Mouse (Mus musculus): ENCODE results near the gene Gm11639. TPM values are rescaled to one million over a fixed set of nuclear protein-coding genes. Genes with fewer than 3 reads are reported as not detected.

The Gm11639 gene
- total RNA-seq, 2 experiments from 2014 or later, result 0.79 to 1.3 TPM

GRCm38 (mm10) chr11:104661106-104661505, 24.4 kb upstream of the Gm11639 start:
- intact Hi-C loops (cut with DNase I), result no loop called here
- no peak for TF ChIP-seq CTCF (IDR thresholded peaks at IDR 0.05)
- H3K27ac ChIP-seq, result no peak overlapping the region
- no peak overlapping the region for H3K4me3 ChIP-seq
- DNase-seq (ENCODE audit: extremely low spot score in 1 of 2, low spot score in 2 of 2), result no peak

- peak; percentile 47 for TF ChIP-seq CTCF (IDR thresholded peaks at IDR 0.05)
- DNase-seq (ENCODE audit: extremely low spot score in 1 of 2, low spot score in 2 of 2), result no peak
- H3K27ac ChIP-seq, result no peak overlapping the region
- no peak overlapping the region for H3K4me3 ChIP-seq
- intact Hi-C loops (cut with DNase I), result no loop called here
Measured at GRCm38 (mm10) chr11:104661531-104662205, 23.8 kb upstream of the Gm11639 start.

- TF ChIP-seq CTCF (IDR thresholded peaks at IDR 0.05), result no peak
- no peak overlapping the region for H3K27ac ChIP-seq
- no peak for DNase-seq (ENCODE audit: extremely low spot score in 1 of 2, low spot score in 2 of 2)
- no peak overlapping the region for H3K4me3 ChIP-seq
- intact Hi-C loops (cut with DNase I), result no loop called here
Measured at GRCm38 (mm10) chr11:104662573-104662972, 22.9 kb upstream of the Gm11639 start.

GRCm38 (mm10) chr11:104663241-104663877, 22.1 kb upstream of the Gm11639 start:
- H3K4me3 ChIP-seq, result no peak overlapping the region

GRCm38 (mm10) chr11:104663878-104664261, 21.6 kb upstream of the Gm11639 start:
- no peak for DNase-seq (ENCODE audit: extremely low spot score in 1 of 2, low spot score in 2 of 2)
- Histone ChIP-seq H3K4me3 (no peak overlapping the region), H3K27ac (no peak overlapping the region)
- intact Hi-C loops (cut with DNase I), result no loop called here
- TF ChIP-seq CTCF (IDR thresholded peaks at IDR 0.05), result no peak

More at GRCm38 (mm10) chr11:104663241-104663877, 22.1 kb upstream of the Gm11639 start:
- intact Hi-C loops (cut with DNase I), result no loop called here
- TF ChIP-seq CTCF (IDR thresholded peaks at IDR 0.05), result no peak
- DNase-seq (ENCODE audit: extremely low spot score in 1 of 2, low spot score in 2 of 2), result no peak
- no peak overlapping the region for H3K27ac ChIP-seq

GRCm38 (mm10) chr11:104664441-104664840, 21.1 kb upstream of the Gm11639 start:
- DNase-seq (ENCODE audit: extremely low spot score in 1 of 2, low spot score in 2 of 2), result no peak
- intact Hi-C loops (cut with DNase I), result no loop called here
- TF ChIP-seq CTCF (IDR thresholded peaks at IDR 0.05), result no peak
- H3K4me3 ChIP-seq, result no peak overlapping the region
- H3K27ac ChIP-seq, result no peak overlapping the region

- H3K27ac ChIP-seq, result no peak overlapping the region
- intact Hi-C loops (cut with DNase I), result no loop called here
- no peak overlapping the region for H3K4me3 ChIP-seq
- no peak for DNase-seq (ENCODE audit: extremely low spot score in 1 of 2, low spot score in 2 of 2)
- TF ChIP-seq CTCF (IDR thresholded peaks at IDR 0.05), result no peak
Measured at GRCm38 (mm10) chr11:104667399-104667798, 18.1 kb upstream of the Gm11639 start.

GRCm38 (mm10) chr11:104673412-104673811, 12.1 kb upstream of the Gm11639 start:
- no peak for DNase-seq (ENCODE audit: extremely low spot score in 1 of 2, low spot score in 2 of 2)
- no peak overlapping the region for H3K4me3 ChIP-seq
- TF ChIP-seq CTCF (IDR thresholded peaks at IDR 0.05), result no peak
- H3K27ac ChIP-seq, result no peak overlapping the region
- intact Hi-C loops (cut with DNase I), result no loop called here

GRCm38 (mm10) chr11:104674768-104675167, 10.7 kb upstream of the Gm11639 start:
- Histone ChIP-seq H3K4me3 (no peak overlapping the region), H3K27ac (no peak overlapping the region)
- TF ChIP-seq CTCF (IDR thresholded peaks at IDR 0.05), result no peak
- intact Hi-C loops (cut with DNase I), result no loop called here
- no peak for DNase-seq (ENCODE audit: extremely low spot score in 1 of 2, low spot score in 2 of 2)

GRCm38 (mm10) chr11:104693235-104693634, 7.7 kb downstream of the Gm11639 start:
- no peak overlapping the region for H3K27ac ChIP-seq
- peak in 1 of 2 experiments; percentile 25 for DNase-seq (ENCODE audit: extremely low spot score in 1 of 2, low spot score in 2 of 2)
- TF ChIP-seq CTCF (IDR thresholded peaks at IDR 0.05), result no peak
- no peak overlapping the region for H3K4me3 ChIP-seq
- intact Hi-C loops (cut with DNase I), result no loop called here

- Histone ChIP-seq H3K27ac (no peak overlapping the region), H3K4me3 (no peak overlapping the region)
- intact Hi-C loops (cut with DNase I), result no loop called here
- no peak for DNase-seq (ENCODE audit: extremely low spot score in 1 of 2, low spot score in 2 of 2)
- TF ChIP-seq CTCF (IDR thresholded peaks at IDR 0.05), result no peak
Measured at GRCm38 (mm10) chr11:104704097-104704496, 18.6 kb downstream of the Gm11639 start.

GRCm38 (mm10) chr11:104707084-104707483, 21.6 kb downstream of the Gm11639 start:
- TF ChIP-seq CTCF (IDR thresholded peaks at IDR 0.05), result no peak; the same call in 1 of the 2 replicates
- intact Hi-C loops (cut with DNase I), result no loop called here
- H3K27ac ChIP-seq, result no peak overlapping the region
- DNase-seq (ENCODE audit: extremely low spot score in 1 of 2, low spot score in 2 of 2), result no peak
- no peak overlapping the region for H3K4me3 ChIP-seq
